Mouse (Mus musculus): ENCODE results near the gene Atad5. TPM values are rescaled to one million over a fixed set of nuclear protein-coding genes. Genes with fewer than 3 reads are reported as not detected.

Atad5 gene
- polyA plus RNA-seq, 1 experiment from 2014 or later = 2.2 TPM

DNA sequence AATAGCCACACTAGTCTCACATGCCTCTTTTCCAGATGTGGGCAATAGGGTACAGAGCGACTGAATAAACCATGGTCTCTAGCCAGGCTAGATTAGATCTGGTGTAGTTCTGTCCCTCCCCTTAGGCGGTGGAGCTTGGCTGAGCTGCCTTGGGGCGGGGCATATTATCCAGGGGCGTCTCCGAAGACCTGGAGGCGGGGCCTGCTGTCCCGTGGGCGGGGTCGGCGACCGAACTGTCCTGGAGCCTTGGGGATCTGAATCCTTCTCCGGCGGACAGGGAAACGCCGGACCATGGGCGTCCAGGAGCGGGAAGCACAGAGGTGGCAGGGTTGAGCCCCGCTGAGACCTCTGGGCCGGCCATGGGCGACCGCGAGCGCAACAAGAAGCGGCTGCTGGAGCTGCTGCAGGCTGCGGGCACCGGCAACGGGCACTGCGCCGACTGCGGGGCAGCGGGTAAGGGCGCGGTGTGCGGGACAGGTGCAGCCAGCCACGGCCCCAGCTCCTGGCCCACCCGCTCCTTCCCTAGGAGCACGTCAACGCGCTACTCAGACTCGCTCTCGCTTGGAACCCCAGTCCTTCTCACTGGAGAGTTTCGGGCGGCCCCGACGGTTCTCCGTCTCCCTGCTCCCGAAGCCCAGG lies 64.8 kb downstream of the Atad5 start, which contains the start of gene Adap2:
Adap2 (plus strand) TSS at position 249 of the 639 bp plus-strand sequence.
- Histone ChIP-seq H3K27ac (replicated peaks) (0 out of 2 replicates have a peak within 1 kb of the TSS, but pooled peaks have one; percentile 24), H3K9ac (ENCODE audit: low read length) (peak within 1 kb of the TSS; percentile 69), H3K27me3 (ENCODE audit: control insufficient read depth, insufficient read depth, low read length) (0 out of 2 replicates have a peak, but pooled peaks cover 2% of the 10 kb centered on the region), H3K9me3 (ENCODE audit: control insufficient read depth, low read length) (no peaks in the 10 kb centered on the region), H3K4me1 (replicated peaks; ENCODE audit: control insufficient read depth, insufficient read depth) (no peaks in the 10 kb centered on the region), H3K4me2 (replicated peaks; ENCODE audit: low read depth) (peak within 1 kb of the TSS; percentile 80), H3K36me3 (ENCODE audit: control insufficient read depth, insufficient read depth, low read length) (no peaks in the 10 kb centered on the region), H3K4me3 (ENCODE audit: low read depth, low read length) (peak within 1 kb of the TSS; percentile 64)
- peak; percentile 94 for ATAC-seq (ENCODE audit: low FRiP score, low TSS enrichment)
- TF ChIP-seq CTCF (IDR thresholded peaks at IDR 0.05; ENCODE audit: low read depth) (0 out of 2 replicates have a peak, but pooled peaks have one; percentile 5), EP300 (optimal IDR thresholded peaks at IDR 0.05) (no peak)
- 2% methylated on average over 36 of the region's 47 CpGs for WGBS
- DNase-seq (ENCODE audit: low spot score) = peak; percentile 93

DNA sequence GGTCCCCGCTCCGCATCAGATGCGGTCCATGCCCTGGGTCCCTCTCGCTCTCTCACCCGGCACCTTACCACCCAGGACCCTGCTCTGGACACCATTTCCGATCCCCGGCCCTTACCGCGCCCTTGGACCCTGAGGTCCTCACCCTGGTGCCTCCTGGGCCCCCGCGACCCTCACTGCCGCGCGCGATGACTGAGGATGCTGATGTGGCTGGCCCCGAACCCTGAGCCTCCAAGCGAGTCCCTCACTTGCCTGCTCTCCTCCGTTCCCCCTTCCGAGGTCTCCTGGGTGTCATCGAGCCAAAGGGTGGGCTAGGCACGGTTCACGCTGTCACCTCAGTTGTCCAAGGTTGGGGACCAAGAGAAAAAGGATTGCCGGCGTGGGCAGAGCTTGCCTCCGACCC lies 65.3 kb downstream of the Atad5 start:
- ATAC-seq (ENCODE audit: low FRiP score, low TSS enrichment) (0 out of 2 replicates have a peak, but pooled peaks have one; percentile 2), DNase-seq (ENCODE audit: low spot score) (no peak)
- no peaks in the 10 kb centered on the region for H3K9me3 ChIP-seq (ENCODE audit: control insufficient read depth, low read length)
- no peaks in the 10 kb centered on the region for H3K4me1 ChIP-seq (replicated peaks; ENCODE audit: control insufficient read depth, insufficient read depth)
- H3K27ac ChIP-seq (replicated peaks) = 0 out of 2 replicates have a peak overlapping the region, but pooled peaks have one; percentile 24
- H3K36me3 ChIP-seq (ENCODE audit: control insufficient read depth, insufficient read depth, low read length) = no peaks in the 10 kb centered on the region
- peak overlapping the region; percentile 69 for H3K9ac ChIP-seq (ENCODE audit: low read length)
- H3K27me3 ChIP-seq (ENCODE audit: control insufficient read depth, insufficient read depth, low read length) = 0 out of 2 replicates have a peak, but pooled peaks cover 2% of the 10 kb centered on the region
- H3K4me2 ChIP-seq (replicated peaks; ENCODE audit: low read depth) = peak overlapping the region; percentile 80
- no peak for TF ChIP-seq CTCF (IDR thresholded peaks at IDR 0.05; ENCODE audit: low read depth)
- no peak for TF ChIP-seq EP300 (optimal IDR thresholded peaks at IDR 0.05)
- peak overlapping the region; percentile 64 for H3K4me3 ChIP-seq (ENCODE audit: low read depth, low read length)
- WGBS = 30% methylated on average over 25 of the region's 25 CpGs

DNA sequence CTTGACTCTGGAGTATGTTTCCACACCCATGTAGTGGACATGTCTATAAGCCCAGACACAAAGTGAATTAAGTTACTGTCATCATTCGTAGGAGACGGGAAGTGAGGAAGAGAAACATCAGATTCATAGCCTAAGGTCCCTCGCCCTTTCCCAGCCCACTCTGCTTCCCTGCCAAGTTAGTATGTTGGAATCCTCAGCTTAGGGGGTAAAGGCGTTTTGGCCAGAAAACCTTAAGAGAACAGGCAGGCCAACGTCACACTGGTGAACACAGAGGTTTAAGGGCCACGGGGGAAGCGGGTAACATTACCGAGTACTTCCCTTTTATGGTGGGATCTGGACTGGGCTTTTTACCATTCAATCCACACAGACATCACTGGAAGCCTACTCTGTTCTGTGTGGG lies 66.3 kb downstream of the Atad5 start:
- Histone ChIP-seq H3K36me3 (ENCODE audit: control insufficient read depth, insufficient read depth, low read length) (no peaks in the 10 kb centered on the region), H3K9me3 (ENCODE audit: control insufficient read depth, low read length) (no peaks in the 10 kb centered on the region), H3K4me2 (replicated peaks; ENCODE audit: low read depth) (no peak overlapping the region), H3K27ac (replicated peaks) (no peak overlapping the region), H3K4me3 (ENCODE audit: low read depth, low read length) (0 out of 2 replicates have a peak overlapping the region, but pooled peaks have one; percentile 1), H3K4me1 (replicated peaks; ENCODE audit: control insufficient read depth, insufficient read depth) (no peaks in the 10 kb centered on the region), H3K9ac (ENCODE audit: low read length) (no peak overlapping the region), H3K27me3 (ENCODE audit: control insufficient read depth, insufficient read depth, low read length) (0 out of 2 replicates have a peak, but pooled peaks cover 2% of the 10 kb centered on the region)
- WGBS = 81% methylated on average over 8 of the region's 8 CpGs
- TF ChIP-seq EP300 (optimal IDR thresholded peaks at IDR 0.05) = no peak
- TF ChIP-seq CTCF (IDR thresholded peaks at IDR 0.05; ENCODE audit: low read depth) = no peak
- DNase-seq (ENCODE audit: low spot score) (no peak), ATAC-seq (ENCODE audit: low FRiP score, low TSS enrichment) (no peak)

GRCm38 (mm10) chr11:80155961-80156360 lies 66.8 kb downstream of the Atad5 start:
- no peaks in the 10 kb centered on the region for H3K36me3 ChIP-seq (ENCODE audit: control insufficient read depth, insufficient read depth, low read length)
- H3K27me3 ChIP-seq (ENCODE audit: control insufficient read depth, insufficient read depth, low read length) = 0 out of 2 replicates have a peak, but pooled peaks cover 2% of the 10 kb centered on the region
- H3K9ac ChIP-seq (ENCODE audit: low read length) = no peak overlapping the region
- H3K4me1 ChIP-seq (replicated peaks; ENCODE audit: control insufficient read depth, insufficient read depth) = no peaks in the 10 kb centered on the region
- WGBS = 79% methylated on average over 4 of the region's 4 CpGs
- no peak for DNase-seq (ENCODE audit: low spot score)
- ATAC-seq (ENCODE audit: low FRiP score, low TSS enrichment) = no peak
- no peak overlapping the region for H3K4me3 ChIP-seq (ENCODE audit: low read depth, low read length)
- H3K27ac ChIP-seq (replicated peaks) = no peak overlapping the region
- TF ChIP-seq CTCF (IDR thresholded peaks at IDR 0.05; ENCODE audit: low read depth) (no peak), EP300 (optimal IDR thresholded peaks at IDR 0.05) (no peak)
- no peak overlapping the region for H3K4me2 ChIP-seq (replicated peaks; ENCODE audit: low read depth)
- no peaks in the 10 kb centered on the region for H3K9me3 ChIP-seq (ENCODE audit: control insufficient read depth, low read length)

DNA sequence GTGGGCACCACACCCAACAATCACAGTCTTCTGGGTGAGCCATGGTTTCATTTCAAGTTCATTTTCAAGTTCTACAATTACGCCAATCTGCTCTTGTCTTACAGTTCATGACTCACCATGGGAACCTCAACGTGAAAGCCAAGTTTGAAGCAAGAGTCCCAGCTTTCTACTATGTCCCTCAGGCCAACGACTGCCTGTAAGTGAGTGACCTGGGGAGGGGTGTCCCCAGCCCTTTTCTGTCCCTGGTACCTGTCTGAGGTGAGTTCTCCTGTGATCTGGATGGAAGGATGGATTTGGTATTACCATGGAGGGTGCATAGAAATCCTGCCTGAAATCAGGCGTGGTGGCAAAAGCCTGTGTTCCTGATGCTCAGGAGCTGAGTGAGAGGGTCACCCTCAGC lies 67.6 kb downstream of the Atad5 start:
- TF ChIP-seq EP300 (optimal IDR thresholded peaks at IDR 0.05) (no peak), CTCF (IDR thresholded peaks at IDR 0.05; ENCODE audit: low read depth) (no peak)

GRCm38 (mm10) chr11:80159018-80159417 lies 69.8 kb downstream of the Atad5 start:
- no peak for TF ChIP-seq EP300 (optimal IDR thresholded peaks at IDR 0.05)
- no peak for TF ChIP-seq CTCF (IDR thresholded peaks at IDR 0.05; ENCODE audit: low read depth)
- 64% methylated on average over 7 of the region's 7 CpGs for WGBS
- Histone ChIP-seq H3K4me2 (replicated peaks; ENCODE audit: low read depth) (no peak overlapping the region), H3K4me1 (replicated peaks; ENCODE audit: control insufficient read depth, insufficient read depth) (no peaks in the 10 kb centered on the region), H3K27me3 (ENCODE audit: control insufficient read depth, insufficient read depth, low read length) (0 out of 2 replicates have a peak, but pooled peaks cover 2% of the 10 kb centered on the region), H3K4me3 (ENCODE audit: low read depth, low read length) (no peak overlapping the region), H3K36me3 (ENCODE audit: control insufficient read depth, insufficient read depth, low read length) (no peaks in the 10 kb centered on the region), H3K9me3 (ENCODE audit: control insufficient read depth, low read length) (no peaks in the 10 kb centered on the region), H3K9ac (ENCODE audit: low read length) (no peak overlapping the region), H3K27ac (replicated peaks) (no peak overlapping the region)
- DNase-seq (ENCODE audit: low spot score) (peak; percentile 30), ATAC-seq (ENCODE audit: low FRiP score, low TSS enrichment) (peak; percentile 55; the same call in 1 of the 2 replicates)

More for the DNA sequence above, 67.6 kb downstream of the Atad5 start:
- Histone ChIP-seq H3K9ac (ENCODE audit: low read length) (no peak overlapping the region), H3K4me1 (replicated peaks; ENCODE audit: control insufficient read depth, insufficient read depth) (no peaks in the 10 kb centered on the region), H3K36me3 (ENCODE audit: control insufficient read depth, insufficient read depth, low read length) (no peaks in the 10 kb centered on the region), H3K4me3 (ENCODE audit: low read depth, low read length) (no peak overlapping the region), H3K27me3 (ENCODE audit: control insufficient read depth, insufficient read depth, low read length) (0 out of 2 replicates have a peak, but pooled peaks cover 2% of the 10 kb centered on the region), H3K4me2 (replicated peaks; ENCODE audit: low read depth) (no peak overlapping the region), H3K27ac (replicated peaks) (no peak overlapping the region), H3K9me3 (ENCODE audit: control insufficient read depth, low read length) (no peaks in the 10 kb centered on the region)
- no peak for DNase-seq (ENCODE audit: low spot score)
- WGBS = 78% methylated on average over 4 of the region's 4 CpGs
- ATAC-seq (ENCODE audit: low FRiP score, low TSS enrichment) = no peak

Measured in stomach, postnatal 0 days (tissue).